Mouse (Mus musculus) C2C12 (cell line): ENCODE data around the gene Olfr1371. TPM values are rescaled to one million over a fixed set of nuclear protein-coding genes. Genes with fewer than 3 reads are reported as not detected.
A peak's percentile ranks its signal among the peaks of the same experiment; 100 is the strongest.
"Not testable (repeated sequence)": the region's sequence is repeated elsewhere in the genome, so short reads cannot be mapped to it uniquely, and the experiment has no call there.

ENCODE experiments used
- H3K27me3 ChIP-seq: one replicate; pipeline ENCODE4 v1.6.1; 2011; ENCODE audit not compliant: control insufficient read depth, insufficient read depth, insufficient read length
- H3K36me3 ChIP-seq: one replicate; pipeline ENCODE4 v1.6.1; 2011; ENCODE audit not compliant: control insufficient read depth, insufficient read depth
- H3K4me3 ChIP-seq: one replicate; pipeline ENCODE4 v1.5.1; 2011; ENCODE audit warnings: mild to moderate bottlenecking, control low read depth; ENCODE audit not compliant: poor library complexity, insufficient read depth, severe bottlenecking
- H3K79me2 ChIP-seq: one replicate; pipeline ENCODE4 v1.6.1; 2011; ENCODE audit not compliant: control insufficient read depth, insufficient read depth
- H3K79me3 ChIP-seq: one replicate; pipeline ENCODE4 v1.6.1; 2011; ENCODE audit warnings: low read depth, control low read depth
- H3ac ChIP-seq: one replicate; pipeline ENCODE3; 2011; ENCODE audit warnings: low read depth; ENCODE audit not compliant: control insufficient read depth, insufficient read length
- CEBPB ChIP-seq: IDR thresholded peaks from one replicate; pipeline ENCODE4 v1.6.1; 2011; ENCODE audit warnings: low read depth, mild to moderate bottlenecking, control low read depth, moderate library complexity
- CTCF ChIP-seq: IDR thresholded peaks from one replicate; pipeline ENCODE4 v1.5.1; 2011; ENCODE audit not compliant: control insufficient read depth, insufficient read depth, insufficient read length
- FOSL1 ChIP-seq: IDR thresholded peaks from one replicate; pipeline ENCODE4 v1.8.0; 2011; ENCODE audit warnings: mild to moderate bottlenecking, low read length; ENCODE audit not compliant: poor library complexity, insufficient read depth, severe bottlenecking
- MAX ChIP-seq: IDR thresholded peaks from one replicate; pipeline ENCODE4 v1.6.1; 2011; ENCODE audit warnings: mild to moderate bottlenecking, control low read depth
- MYOD1 ChIP-seq: IDR thresholded peaks from one replicate; pipeline ENCODE4 v1.6.1; 2011; ENCODE audit warnings: low read depth; ENCODE audit not compliant: control insufficient read depth, insufficient read length
- MYOG ChIP-seq: IDR thresholded peaks from one replicate; pipeline ENCODE4 v1.6.1; 2011; ENCODE audit not compliant: control insufficient read depth, insufficient read length; ENCODE audit errors: extremely low read depth
- USF1 ChIP-seq: IDR thresholded peaks from one replicate; pipeline ENCODE4 v1.6.1; 2011; ENCODE audit warnings: low read depth, mild to moderate bottlenecking, control low read depth, moderate library complexity
- polyA plus RNA-seq: library from polyadenylated mRNA; unstranded; fragments of >200 nt; fragmentation: generic; extraction: Trizol; gene quantifications from one replicate; pipeline ENCODE4 v1.2.1, GENCODE M21; 2012; ENCODE audit warnings: missing spikeins

Gene Olfr1371
- polyA plus RNA-seq, 1 experiment: not detected

DNA sequence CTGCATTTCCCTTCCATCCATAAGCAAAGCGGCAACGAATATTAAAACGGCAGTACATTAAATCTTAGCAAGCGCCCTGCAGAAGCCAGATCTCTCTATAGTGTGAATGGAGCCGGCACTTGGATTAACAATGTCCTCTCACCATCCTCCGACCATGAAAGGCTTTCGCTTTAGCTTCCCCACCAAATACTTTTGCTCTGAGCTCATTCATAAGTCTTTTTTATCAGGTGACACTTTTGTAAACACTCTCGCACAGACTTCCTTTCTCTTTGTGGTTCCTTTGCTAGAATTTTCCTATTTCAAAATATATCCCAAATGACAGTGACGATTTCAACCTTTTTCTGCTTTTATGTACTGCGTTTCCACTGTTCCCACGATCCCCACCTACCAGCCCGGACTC, 45.3 kb downstream of the Olfr1371 start:
- Histone ChIP-seq H3K4me3 (peak overlapping the region; percentile 14), H3K27me3 (peaks cover 15% of the 10 kb centered on the region), H3K36me3 (no peaks in the 10 kb centered on the region), H3ac (peak overlapping the region; percentile 23), H3K79me3 (no peaks in the 10 kb centered on the region), H3K79me2 (no peaks in the 10 kb centered on the region)
- TF ChIP-seq CEBPB: no peak
- TF ChIP-seq CTCF: no peak
- TF ChIP-seq MYOD1: no peak
- TF ChIP-seq FOSL1: no peak
- no peak for TF ChIP-seq USF1
- TF ChIP-seq MYOG: no peak
- TF ChIP-seq MAX: no peak

GRCm38 (mm10) chr11:52167901-52168302, 45.9 kb downstream of the Olfr1371 start:
- Histone ChIP-seq H3K27me3 (peaks cover 15% of the 10 kb centered on the region), H3K4me3 (peak overlapping the region; percentile 14)
- not testable (repeated sequence) for H3K79me3 ChIP-seq, H3K36me3 ChIP-seq, H3ac ChIP-seq, H3K79me2 ChIP-seq

DNA sequence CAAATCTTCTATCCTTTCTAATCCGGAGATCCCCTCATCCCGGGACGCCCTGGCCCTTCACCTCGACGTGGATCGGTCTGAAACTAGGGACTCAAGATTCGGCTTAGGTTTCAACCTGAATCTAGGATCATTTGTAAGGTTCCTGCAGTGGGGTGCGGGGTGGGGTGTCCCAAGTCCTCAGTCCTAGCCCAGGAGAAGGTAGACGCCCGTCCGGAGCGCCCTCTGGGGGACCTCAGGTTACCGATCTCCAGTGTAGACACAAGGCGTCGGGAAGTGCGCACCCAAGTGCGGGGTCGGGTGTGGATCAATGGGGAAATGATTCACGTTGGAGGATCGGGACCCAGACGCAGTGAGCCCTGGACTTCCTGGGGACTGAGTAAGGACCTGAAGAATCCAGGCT, 46.7 kb downstream of the Olfr1371 start:
- H3K27me3 ChIP-seq: peaks cover 15% of the 10 kb centered on the region
- H3K36me3 ChIP-seq: no peaks in the 10 kb centered on the region
- H3K4me3 ChIP-seq: no peak overlapping the region

DNA sequence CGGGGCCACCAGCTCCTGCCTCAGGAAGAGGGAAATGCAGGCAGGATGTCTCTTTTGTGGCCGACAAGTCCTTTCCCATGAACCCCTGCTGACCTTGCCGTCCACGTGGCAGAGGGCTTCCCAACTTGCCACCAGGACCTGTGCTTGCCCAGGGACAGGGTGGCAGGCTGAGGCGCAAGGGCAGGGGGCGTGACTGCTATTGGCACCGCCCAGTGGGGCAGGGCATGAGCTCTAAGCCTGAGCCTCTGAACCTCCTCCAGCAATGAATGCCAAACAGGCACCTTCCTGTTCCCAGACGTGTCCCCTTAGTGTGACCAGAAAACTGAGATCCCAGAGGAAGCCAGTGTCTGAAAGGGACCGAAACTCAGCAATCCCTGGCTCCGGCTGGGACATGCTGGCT, 49.9 kb downstream of the Olfr1371 start:
- Histone ChIP-seq H3K79me2 (no peaks in the 10 kb centered on the region), H3ac (no peak overlapping the region), H3K79me3 (no peaks in the 10 kb centered on the region), H3K36me3 (no peaks in the 10 kb centered on the region), H3K27me3 (peaks cover 15% of the 10 kb centered on the region), H3K4me3 (no peak overlapping the region)
- TF ChIP-seq FOSL1: no peak
- no peak for TF ChIP-seq CTCF
- no peak for TF ChIP-seq CEBPB
- TF ChIP-seq MYOD1: no peak

More for the DNA sequence above, 46.7 kb downstream of the Olfr1371 start:
- Histone ChIP-seq H3K79me2 (no peaks in the 10 kb centered on the region), H3K79me3 (no peaks in the 10 kb centered on the region), H3ac (no peak overlapping the region)
- TF ChIP-seq MYOD1: no peak
- TF ChIP-seq CTCF: no peak
- no peak for TF ChIP-seq MYOG
- no peak for TF ChIP-seq FOSL1

Other genes starting within 250 kb of the Olfr1371 start
- 52.7 TPM for gene Cdkn2aipnl, start 246.3 kb downstream of the Olfr1371 start, polyA plus RNA-seq
- 49.4 TPM for gene Ube2b, start 213.2 kb downstream of the Olfr1371 start, polyA plus RNA-seq
- 1.7 TPM for gene Cdkl3, start 209.8 kb downstream of the Olfr1371 start, polyA plus RNA-seq
- gene Ppp2ca, start 115.3 kb downstream of the Olfr1371 start, polyA plus RNA-seq: 41.5 TPM
- gene Olfr1373, start 68.5 kb downstream of the Olfr1371 start, polyA plus RNA-seq: not detected
- gene Skp1a, start 18.0 kb upstream of the Olfr1371 start, polyA plus RNA-seq: 149 TPM
- gene Tcf7, start 69.0 kb upstream of the Olfr1371 start, polyA plus RNA-seq: 25.3 TPM
- 296 TPM for gene Vdac1, start 146.9 kb upstream of the Olfr1371 start, polyA plus RNA-seq
- 111 TPM for gene 9530068E07Rik, start 182.4 kb upstream of the Olfr1371 start, polyA plus RNA-seq